Mouse (Mus musculus) ES-Bruce4 (cell line): ENCODE data around the gene Mbnl1. TPM values are rescaled to one million over a fixed set of nuclear protein-coding genes. Genes with fewer than 3 reads are reported as not detected.
"Not testable (repeated sequence)": the region's sequence is repeated elsewhere in the genome, so short reads cannot be mapped to it uniquely, and the experiment has no call there.

Source experiments
- H3K27ac ChIP-seq: 2 replicates; pipeline ENCODE4 v1.5.1; 2012; ENCODE audit warnings: low read length, inconsistent platforms; ENCODE audit not compliant: insufficient read depth
- H3K27me3 ChIP-seq: 2 replicates; pipeline ENCODE4 v1.6.1; 2012; ENCODE audit warnings: mild to moderate bottlenecking, low read length, inconsistent platforms; ENCODE audit not compliant: control insufficient read depth, poor library complexity, insufficient read depth, severe bottlenecking
- H3K36me3 ChIP-seq: 2 replicates; pipeline ENCODE4 v1.6.1; 2012; ENCODE audit warnings: inconsistent platforms, mild to moderate bottlenecking, low read length, moderate library complexity; ENCODE audit not compliant: control insufficient read depth, poor library complexity, insufficient read depth, severe bottlenecking
- H3K4me1 ChIP-seq: one replicate; pipeline ENCODE4 v1.8.1; 2011; ENCODE audit warnings: low read length; ENCODE audit not compliant: control insufficient read depth, insufficient read depth
- H3K4me3 ChIP-seq: 2 replicates; pipeline ENCODE4 v1.5.1; 2011; ENCODE audit warnings: low read depth, mild to moderate bottlenecking, low read length
- H3K9ac ChIP-seq: 2 replicates; pipeline ENCODE4 v1.6.1; 2012; ENCODE audit warnings: low read depth, mild to moderate bottlenecking, inconsistent platforms; ENCODE audit not compliant: poor library complexity, severe bottlenecking
- H3K9me3 ChIP-seq: replicated peaks from 2 replicates; pipeline ENCODE4 v1.6.1; 2012; ENCODE audit warnings: mild to moderate bottlenecking, low read length, inconsistent platforms; ENCODE audit not compliant: control insufficient read depth, poor library complexity, insufficient read depth, severe bottlenecking
- CTCF ChIP-seq: IDR thresholded peaks from one replicate; pipeline ENCODE4 v1.8.1; 2011; ENCODE audit warnings: low read depth, low read length
- EP300 ChIP-seq: IDR thresholded peaks from 2 replicates; pipeline ENCODE4 v1.6.1; 2011; ENCODE audit warnings: low read depth, low read length; ENCODE audit not compliant: insufficient read depth
- POLR2A ChIP-seq: IDR thresholded peaks from one replicate; pipeline ENCODE4 v1.8.1; 2011; ENCODE audit warnings: low read length; ENCODE audit not compliant: insufficient read depth
- polyA plus RNA-seq: library from polyadenylated mRNA; stranded (reverse); fragments of >200 nt; gene quantifications from 2 replicates; pipeline ENCODE4 v1.2.4, GENCODE M21; 2011; ENCODE audit warnings: low read depth; ENCODE audit not compliant: missing spikeins, insufficient read depth, insufficient read length

The Mbnl1 gene
- polyA plus RNA-seq, 1 experiment, result 26.6 TPM

GRCm38 (mm10) chr3:60461828-60462521, 10.7 kb upstream of the Mbnl1 start:
- Histone ChIP-seq H3K27ac (no peak overlapping the region), H3K27me3 (no peaks in the 10 kb centered on the region), H3K9ac (no peak overlapping the region), H3K4me3 (no peak overlapping the region), H3K36me3 (no peaks in the 10 kb centered on the region), H3K9me3 (no peaks in the 10 kb centered on the region), H3K4me1 (no peaks in the 10 kb centered on the region)
- no peak for TF ChIP-seq EP300
- no peak for TF ChIP-seq CTCF
- no peak for TF ChIP-seq POLR2A

GRCm38 (mm10) chr3:60468667-60469066, 4.0 kb upstream of the Mbnl1 start:
- not testable (repeated sequence) for H3K27ac ChIP-seq, H3K9me3 ChIP-seq, H3K9ac ChIP-seq, H3K27me3 ChIP-seq, H3K4me1 ChIP-seq, H3K4me3 ChIP-seq, H3K36me3 ChIP-seq

- H3K27ac ChIP-seq, H3K9me3 ChIP-seq, H3K4me3 ChIP-seq: not testable (repeated sequence)
Measured at GRCm38 (mm10) chr3:60469170-60469805, 3.3 kb upstream of the Mbnl1 start.

GRCm38 (mm10) chr3:60472011-60472680, 484 bp upstream of the Mbnl1 start:
- H3K4me3 ChIP-seq, result no peak overlapping the region
- no peak overlapping the region for H3K9ac ChIP-seq
- no peaks in the 10 kb centered on the region for H3K4me1 ChIP-seq
- no peaks in the 10 kb centered on the region for H3K36me3 ChIP-seq
- no peaks in the 10 kb centered on the region for H3K9me3 ChIP-seq
- H3K27me3 ChIP-seq, result no peaks in the 10 kb centered on the region
- TF ChIP-seq CTCF (no peak), POLR2A (no peak), EP300 (no peak)
- H3K27ac ChIP-seq, result no peak overlapping the region

More at GRCm38 (mm10) chr3:60469170-60469805, 3.3 kb upstream of the Mbnl1 start:
- not testable (repeated sequence) for H3K4me1 ChIP-seq, H3K27me3 ChIP-seq, H3K9ac ChIP-seq, H3K36me3 ChIP-seq

- no peak overlapping the region for H3K4me3 ChIP-seq
- H3K36me3 ChIP-seq, result no peaks in the 10 kb centered on the region
- no peaks in the 10 kb centered on the region for H3K27me3 ChIP-seq
- no peak overlapping the region for H3K27ac ChIP-seq
- no peaks in the 10 kb centered on the region for H3K9me3 ChIP-seq
- no peaks in the 10 kb centered on the region for H3K4me1 ChIP-seq
- TF ChIP-seq POLR2A, result no peak
- no peak for TF ChIP-seq EP300
- H3K9ac ChIP-seq, result no peak overlapping the region
Measured at GRCm38 (mm10) chr3:60473861-60474653, 1.4 kb downstream of the Mbnl1 start.

GRCm38 (mm10) chr3:60474654-60474972, 2.0 kb downstream of the Mbnl1 start:
- Histone ChIP-seq H3K4me3 (no peak overlapping the region), H3K27ac (no peak overlapping the region), H3K27me3 (no peaks in the 10 kb centered on the region), H3K9ac (no peak overlapping the region), H3K9me3 (no peaks in the 10 kb centered on the region), H3K36me3 (no peaks in the 10 kb centered on the region), H3K4me1 (no peaks in the 10 kb centered on the region)
- TF ChIP-seq EP300 (no peak), POLR2A (no peak), CTCF (no peak)
